Mouse (Mus musculus): ENCODE data around the gene Zmat1.
"Not testable (repeated sequence)": the region's sequence is repeated elsewhere in the genome, so short reads cannot be mapped to it uniquely, and the experiment has no call there.

Gene Zmat1

DNA sequence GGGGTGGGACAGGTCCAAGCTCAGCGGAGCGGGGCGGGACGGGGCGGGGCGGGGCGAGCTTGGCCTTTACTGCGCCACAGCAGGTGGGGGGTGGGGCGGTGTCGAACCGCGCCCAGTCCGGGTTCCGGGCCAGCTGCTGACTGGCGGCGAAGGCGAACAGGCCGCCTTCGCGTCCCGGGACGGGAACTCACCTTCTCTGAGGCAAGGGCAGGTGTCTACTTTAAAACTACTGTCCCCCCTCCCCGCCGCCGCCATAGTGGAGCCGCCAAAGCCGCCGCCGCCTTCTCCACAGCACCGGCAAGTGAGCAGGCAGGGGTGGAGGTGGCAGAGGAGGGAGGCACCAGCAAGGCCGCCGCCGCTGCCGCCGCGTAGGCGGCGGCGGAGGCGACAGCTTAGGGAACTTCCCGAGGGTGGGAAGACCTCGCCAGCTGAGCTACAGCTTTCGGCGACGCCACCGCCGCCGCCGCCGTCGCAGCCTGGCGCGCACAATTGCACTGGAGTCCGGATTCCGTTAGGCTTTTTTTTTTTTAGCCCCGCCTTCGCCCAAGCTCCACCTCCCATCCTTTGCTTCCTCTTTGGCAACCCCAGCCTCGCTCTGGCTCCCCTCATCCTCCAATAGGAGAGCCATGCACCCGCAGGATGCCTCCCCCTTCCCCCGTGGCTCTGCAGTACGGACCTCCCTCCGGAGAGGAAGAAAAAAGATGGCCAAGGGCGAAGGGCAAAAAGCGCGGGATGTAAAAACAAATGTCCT, at the start of gene Zmat1:
TSS of gene Zmat1 (minus strand) at position 490 of the 751 bp plus-strand sequence.
- peak; percentile 81 to 89 for DNase-seq

DNA sequence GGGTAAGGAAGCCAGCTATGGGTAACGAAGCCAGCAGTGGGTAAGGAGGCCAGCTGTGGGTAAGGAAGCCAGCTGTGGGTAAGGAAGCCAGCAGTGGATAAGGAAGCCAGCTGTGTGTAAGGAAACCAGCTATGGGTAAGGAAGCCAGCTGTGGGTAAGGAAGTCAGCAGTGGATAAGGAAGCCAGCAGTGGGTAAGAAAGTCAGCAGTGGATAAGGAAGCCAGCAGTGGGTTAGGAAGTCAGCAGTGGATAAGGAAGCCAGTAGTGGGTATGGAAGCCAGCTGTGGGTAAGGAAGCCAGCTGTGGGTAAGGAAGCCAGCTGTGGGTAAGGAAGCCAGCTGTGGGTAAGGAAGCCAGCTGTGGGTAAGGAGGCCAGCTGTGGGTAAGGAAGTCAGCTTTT, 44.9 kb upstream of the Zmat1 start:
- DNase-seq, result not testable (repeated sequence)

DNA sequence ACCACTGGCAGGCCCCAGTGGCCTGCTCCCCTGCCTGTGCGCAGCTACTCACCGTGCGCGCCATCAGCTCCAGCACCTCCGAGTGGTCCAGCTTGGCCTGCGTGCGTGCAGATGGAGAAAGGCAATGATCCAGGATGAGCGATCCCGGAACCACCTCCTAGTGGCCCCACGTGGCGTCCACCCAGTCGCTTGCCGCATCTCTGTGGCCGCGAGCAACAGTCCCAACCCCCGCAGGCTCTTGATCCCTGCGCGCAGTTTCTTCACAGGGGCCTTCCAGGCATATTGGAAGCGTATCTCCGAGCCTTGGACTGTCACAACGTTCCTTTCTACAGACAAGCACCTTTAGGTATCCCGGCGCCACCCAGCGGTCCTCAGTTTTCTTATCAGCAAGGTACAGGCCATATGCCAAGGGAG, 27.0 kb upstream of the Zmat1 start:
- no peak for DNase-seq

DNA sequence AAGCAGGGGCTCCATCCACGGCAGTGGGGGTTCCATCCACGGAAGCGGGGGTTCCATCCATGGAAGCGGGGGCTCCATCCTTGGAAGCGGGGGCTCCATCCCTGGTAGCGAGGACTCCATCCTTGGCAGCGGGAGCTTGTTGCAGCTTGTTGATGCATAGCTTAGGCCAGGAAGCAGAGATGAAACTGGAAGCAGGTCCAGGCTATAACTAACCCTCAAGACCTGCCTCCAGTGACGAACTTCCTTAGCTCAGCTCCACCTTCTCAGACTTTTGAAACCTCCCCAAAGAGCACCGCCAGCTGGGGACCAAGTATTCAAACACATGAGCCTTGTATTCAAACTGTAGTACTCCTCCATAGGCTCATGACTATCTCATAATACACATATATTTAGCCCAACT, 16.1 kb upstream of the Zmat1 start:
- DNase-seq, result no peak

DNA sequence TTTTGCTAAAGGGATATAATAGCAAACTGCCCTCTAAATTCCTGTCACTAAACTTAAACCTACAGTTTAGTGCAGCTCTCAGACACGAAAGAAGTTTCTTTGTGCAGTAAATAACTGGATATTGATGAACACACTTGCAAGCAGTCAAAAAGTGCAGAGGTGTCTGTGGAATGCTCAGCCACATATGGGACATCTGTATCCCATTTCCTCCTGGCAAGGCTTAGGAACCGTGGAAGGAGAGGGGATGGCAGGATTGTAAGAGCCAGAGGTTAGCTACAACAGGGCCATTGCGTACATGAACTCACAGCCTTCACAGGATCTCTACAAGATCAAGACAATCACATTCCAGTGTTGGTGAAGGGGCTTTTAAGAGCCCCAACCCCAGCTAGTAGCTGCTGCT, 2.4 kb upstream of the Zmat1 start:
- DNase-seq, result no peak

DNA sequence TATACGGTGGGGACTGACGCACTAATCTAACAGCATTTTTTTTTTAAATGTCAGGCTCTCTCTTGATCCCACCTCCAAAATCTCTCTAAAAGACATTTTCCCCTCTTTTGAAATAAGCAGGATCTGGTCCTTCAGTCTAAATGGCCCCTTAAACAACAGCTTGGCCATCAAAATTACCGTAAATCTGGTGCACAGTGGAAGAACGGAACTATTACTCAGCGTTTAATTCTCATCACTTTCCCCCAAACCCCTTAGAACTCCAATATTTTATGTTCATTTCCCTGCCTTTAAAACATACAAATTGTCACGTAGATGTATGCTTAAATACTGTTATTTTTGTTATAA, 434 bp upstream of the Zmat1 start:
- DNase-seq, result no peak

DNA sequence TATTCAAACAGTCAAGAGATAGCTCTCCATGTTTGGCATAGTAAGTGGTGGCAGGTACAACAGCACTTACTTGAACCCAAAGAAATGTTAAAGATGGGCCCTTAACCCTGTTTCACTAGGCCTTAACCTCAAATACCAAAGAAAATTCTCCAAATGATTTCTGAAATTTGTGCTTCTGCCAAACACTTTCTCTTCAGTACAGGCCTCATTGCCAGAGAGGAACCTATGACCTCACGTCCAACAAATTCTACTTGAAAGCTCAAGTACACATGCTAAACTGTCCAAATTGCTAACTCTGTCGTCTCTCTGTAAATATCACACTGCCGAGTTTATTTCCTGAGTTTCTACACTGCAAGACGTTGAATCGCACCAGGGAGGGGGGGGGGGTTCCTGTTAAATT, 988 bp downstream of the Zmat1 start:
- DNase-seq, result no peak

DNA sequence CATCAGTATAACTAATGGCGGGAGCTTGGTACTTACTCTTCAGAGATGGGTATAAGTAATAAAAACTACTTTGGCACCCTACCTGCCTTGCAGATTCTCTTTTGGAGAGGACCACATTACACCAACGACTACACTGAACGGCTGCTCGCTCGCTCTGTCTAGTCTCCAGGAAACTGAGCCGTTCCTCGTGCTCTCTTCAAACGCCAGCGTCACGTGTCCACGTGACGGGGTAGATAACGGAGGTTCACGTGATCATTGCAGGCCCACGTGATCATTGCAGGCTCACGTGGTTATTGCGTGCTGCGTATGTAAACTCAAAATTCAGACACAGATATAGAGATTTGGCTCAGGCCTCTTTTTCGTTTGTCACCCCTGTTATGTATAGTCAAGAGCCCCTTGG, 44.5 kb downstream of the Zmat1 start, which contains the start of gene Nxf2:
TSS of gene Nxf2 (minus strand) at position 209 of the 400 bp plus-strand sequence.
- DNase-seq, result no peak

DNA sequence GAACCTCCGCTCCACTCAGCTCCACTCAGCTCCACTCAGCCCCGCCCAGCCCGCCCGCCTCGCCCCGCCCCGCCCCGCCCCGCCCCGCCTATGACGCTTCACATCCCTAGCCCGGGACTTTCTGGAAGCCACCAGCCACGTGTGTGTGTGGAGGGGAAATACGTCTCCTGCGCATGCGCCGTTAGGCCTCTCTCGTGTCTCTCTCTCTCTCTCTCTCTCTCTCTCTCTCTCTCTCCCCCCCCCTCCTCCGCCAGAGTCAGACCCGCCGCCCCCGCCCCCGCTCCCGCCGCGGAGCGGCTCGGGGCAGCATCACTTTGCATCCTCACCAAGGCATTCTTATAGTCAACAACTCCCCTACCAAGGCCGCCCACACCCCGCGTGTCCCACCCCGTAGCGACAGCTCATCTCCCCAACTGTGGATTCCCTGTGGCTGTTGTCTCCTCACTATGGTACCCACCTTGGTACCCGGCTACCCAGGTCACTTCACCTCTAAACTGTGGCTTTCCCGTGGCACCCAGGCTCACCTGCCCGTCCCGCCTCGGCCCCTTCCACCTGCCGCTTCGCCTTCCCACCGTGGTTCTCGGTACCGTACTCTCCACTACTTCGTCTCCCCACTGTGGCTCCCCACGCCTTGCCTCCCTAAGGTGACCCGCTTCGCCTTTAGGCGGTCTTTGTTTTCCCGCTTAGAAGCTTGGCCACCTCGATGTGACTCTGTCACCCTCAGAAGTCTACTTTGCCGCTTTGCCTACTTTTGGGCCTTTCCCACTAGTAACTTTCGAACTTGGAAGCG, 45.5 kb downstream of the Zmat1 start:
- peak; percentile 41 to 53 for DNase-seq

DNA sequence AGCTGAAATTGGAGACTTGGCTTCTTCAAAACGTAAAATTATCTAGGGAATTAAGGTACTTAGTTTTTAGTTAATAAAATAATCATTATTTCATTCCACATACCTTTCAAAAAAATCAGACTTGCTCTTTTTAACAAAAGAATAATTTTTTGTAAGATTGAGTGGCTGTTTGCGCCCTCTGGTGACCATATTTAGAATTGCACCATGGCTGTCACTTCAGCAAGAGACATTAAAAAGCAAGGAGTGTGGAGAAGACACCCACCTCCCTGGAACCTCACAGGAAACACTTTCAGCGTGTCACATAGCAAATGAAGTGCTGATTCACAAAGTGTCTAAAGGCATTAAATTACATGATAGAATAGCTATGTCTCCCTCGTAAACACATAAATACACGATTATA, 78.6 kb downstream of the Zmat1 start:
- peak in 1 of 2 experiments; percentile 1 for DNase-seq

DNA sequence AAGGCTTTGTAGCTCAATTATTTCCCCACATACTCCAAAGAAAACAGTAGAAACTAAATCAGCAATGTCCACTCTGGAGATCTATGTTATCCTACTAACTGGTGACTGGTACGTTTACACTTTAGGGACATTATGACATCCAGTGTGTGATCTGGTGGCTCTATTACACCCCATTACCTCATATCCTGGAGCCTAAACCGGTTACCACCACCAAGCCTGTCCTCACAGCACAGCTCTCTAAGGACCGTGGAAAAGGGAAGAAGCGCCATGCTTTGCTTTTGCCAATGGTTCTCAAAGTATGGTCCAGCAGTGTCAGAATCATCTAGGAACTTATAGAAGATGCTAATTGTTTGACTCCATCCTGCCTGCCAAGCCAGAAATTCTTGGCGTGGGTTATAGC, 79.1 kb downstream of the Zmat1 start:
- no peak for DNase-seq

DNA sequence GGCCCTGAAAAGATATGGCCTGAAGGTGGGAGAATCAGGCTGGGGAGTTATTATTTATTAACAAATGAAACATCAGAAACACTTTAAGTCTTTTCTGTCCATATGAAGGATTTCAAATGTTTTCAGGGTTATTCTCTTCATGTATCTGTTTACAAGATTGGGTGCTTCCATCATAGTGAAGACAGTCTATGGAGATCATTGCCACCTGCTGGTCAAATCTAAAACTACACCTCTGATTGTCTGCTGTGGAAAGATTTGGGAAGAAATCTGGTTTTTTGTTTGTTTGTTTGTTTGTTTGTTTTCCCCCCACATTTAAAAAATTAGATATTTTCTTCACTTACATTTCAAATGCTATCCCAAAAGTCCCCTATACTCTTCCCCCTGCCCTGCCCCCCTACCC, 84.0 kb downstream of the Zmat1 start:
- DNase-seq, result no peak

DNA sequence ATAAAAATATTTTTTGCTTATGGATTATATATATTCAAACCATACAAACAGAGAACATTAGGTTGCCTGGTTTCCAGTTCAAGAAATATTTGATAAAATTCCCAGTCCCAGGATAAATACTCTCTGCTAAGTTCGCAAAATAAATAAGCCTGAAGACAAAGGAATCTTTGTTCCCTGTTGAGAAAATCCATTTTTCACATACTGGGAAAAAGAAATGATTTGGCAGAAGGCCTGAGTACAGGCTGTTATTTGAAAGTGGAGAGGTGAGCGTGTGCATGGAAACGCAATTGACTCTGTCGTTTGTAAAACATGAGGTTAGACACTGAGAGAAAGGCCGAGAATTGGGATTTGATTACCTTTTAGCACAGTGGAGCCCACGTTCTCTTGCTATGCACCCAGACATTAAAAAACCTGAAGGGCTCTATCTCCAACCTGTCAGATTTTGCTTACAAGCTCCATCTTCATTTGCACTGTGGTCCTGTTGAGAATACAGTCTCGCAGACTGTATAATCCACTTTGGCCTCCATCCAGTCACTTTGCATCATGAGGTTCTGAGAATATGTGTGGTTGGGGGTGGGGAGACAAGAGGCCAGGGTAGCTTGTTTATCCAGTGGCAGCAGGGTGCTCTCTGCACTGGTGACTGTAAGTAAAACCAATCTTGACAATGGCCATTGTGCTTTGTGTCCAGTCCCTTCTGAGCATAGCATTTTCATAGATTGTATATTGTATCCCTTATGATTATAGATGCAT, 85.2 kb downstream of the Zmat1 start:
- DNase-seq, result no peak

Measured in thymus, adult 18-20 months (tissue).